Mouse (Mus musculus): ENCODE data around the gene Hmga1b. TPM values are rescaled to one million over a fixed set of nuclear protein-coding genes. Genes with fewer than 3 reads are reported as not detected.

The Hmga1b gene
- polyA plus RNA-seq, 1 experiment from 2014 or later, result 2.1 TPM

GRCm38 (mm10) chr11:120805375-120806298 lies 43.0 kb downstream of the Hmga1b start:
- Histone ChIP-seq H3K27me3 (no peaks in the 10 kb centered on the region), H3K4me1 (replicated peaks) (no peaks in the 10 kb centered on the region), H3K36me3 (peaks cover 46% of the 10 kb centered on the region), H3K9me3 (replicated peaks) (no peaks in the 10 kb centered on the region), H3K27ac (no peak overlapping the region), H3K4me3 (no peak overlapping the region), H3K4me2 (no peak overlapping the region), H3K9ac (no peak overlapping the region)
- WGBS, result 88% methylated on average over 7 of the region's 7 CpGs
- no peak for ATAC-seq (replicated peaks; ENCODE audit: insufficient number of reproducible peaks, insufficient read depth, low FRiP score, low read depth)

- 79% methylated on average over 12 of the region's 12 CpGs for WGBS
- Histone ChIP-seq H3K4me2 (no peak overlapping the region), H3K27me3 (no peaks in the 10 kb centered on the region), H3K27ac (no peak overlapping the region), H3K9me3 (replicated peaks) (no peaks in the 10 kb centered on the region), H3K4me1 (replicated peaks) (no peaks in the 10 kb centered on the region), H3K36me3 (peaks cover 70% of the 10 kb centered on the region), H3K4me3 (no peak overlapping the region), H3K9ac (no peak overlapping the region)
- no peak for ATAC-seq (replicated peaks; ENCODE audit: insufficient number of reproducible peaks, insufficient read depth, low FRiP score, low read depth)
These were observed 45.4 kb downstream of the Hmga1b start for GRCm38 (mm10) chr11:120808010-120808409.

- Histone ChIP-seq H3K36me3 (peaks cover 100% of the 10 kb centered on the region), H3K4me3 (no peak overlapping the region), H3K9me3 (replicated peaks) (no peaks in the 10 kb centered on the region), H3K4me2 (no peak overlapping the region), H3K27me3 (no peaks in the 10 kb centered on the region), H3K9ac (no peak overlapping the region), H3K27ac (no peak overlapping the region), H3K4me1 (replicated peaks) (no peaks in the 10 kb centered on the region)
- WGBS, result 95% methylated on average over 16 of the region's 16 CpGs
- ATAC-seq (replicated peaks; ENCODE audit: insufficient number of reproducible peaks, insufficient read depth, low FRiP score, low read depth), result no peak
These were observed 49.5 kb downstream of the Hmga1b start for GRCm38 (mm10) chr11:120812068-120812467.

Other genes with a start within 250 kb of the Hmga1b start
- 2.7 and 2.8 TPM in 2 replicates for gene Gcgr, start 232.1 kb upstream of the Hmga1b start, polyA plus RNA-seq (2015; fragmentation: Nextera tagmentation; extraction: Ambion mirVana)
- 119 and 143 TPM in 2 replicates for gene Mcrip1, start 213.1 kb upstream of the Hmga1b start, polyA plus RNA-seq (2015; fragmentation: Nextera tagmentation; extraction: Ambion mirVana)
- 0.50 and 7.6 TPM in 2 replicates for gene Ppp1r27, start 211.7 kb upstream of the Hmga1b start, polyA plus RNA-seq (2015; fragmentation: Nextera tagmentation; extraction: Ambion mirVana)
- gene P4hb, start 189.5 kb upstream of the Hmga1b start, polyA plus RNA-seq (2015; fragmentation: Nextera tagmentation; extraction: Ambion mirVana), result 357 and 484 TPM in 2 replicates
- gene Arhgdia, start 181.2 kb upstream of the Hmga1b start, polyA plus RNA-seq (2015; fragmentation: Nextera tagmentation; extraction: Ambion mirVana), result 345 and 458 TPM in 2 replicates
- 238 and 262 TPM in 2 replicates for gene Alyref, start 164.4 kb upstream of the Hmga1b start, polyA plus RNA-seq (2015; fragmentation: Nextera tagmentation; extraction: Ambion mirVana)
- gene Anapc11, start 164.4 kb upstream of the Hmga1b start, polyA plus RNA-seq (2015; fragmentation: Nextera tagmentation; extraction: Ambion mirVana), result 175 and 182 TPM in 2 replicates
- gene Npb, start 154.3 kb upstream of the Hmga1b start, polyA plus RNA-seq (2015; fragmentation: Nextera tagmentation; extraction: Ambion mirVana), result 11.7 and 13.0 TPM in 2 replicates
- gene Pcyt2, start 144.9 kb upstream of the Hmga1b start, polyA plus RNA-seq (2015; fragmentation: Nextera tagmentation; extraction: Ambion mirVana), result 80.3 and 111 TPM in 2 replicates
- 17.6 and 25.1 TPM in 2 replicates for gene Sirt7, start 137.6 kb upstream of the Hmga1b start, polyA plus RNA-seq (2015; fragmentation: Nextera tagmentation; extraction: Ambion mirVana)
- 17.8 and 21.2 TPM in 2 replicates for gene Mafg, start 129.2 kb upstream of the Hmga1b start, polyA plus RNA-seq (2015; fragmentation: Nextera tagmentation; extraction: Ambion mirVana)
- 17.1 and 23.5 TPM in 2 replicates for gene Pycr1, start 119.0 kb upstream of the Hmga1b start, polyA plus RNA-seq (2015; fragmentation: Nextera tagmentation; extraction: Ambion mirVana)
- 13.2 and 15.4 TPM in 2 replicates for gene Myadml2, start 114.6 kb upstream of the Hmga1b start, polyA plus RNA-seq (2015; fragmentation: Nextera tagmentation; extraction: Ambion mirVana)
- 1.5 and 2.7 TPM in 2 replicates for gene Notum, start 101.6 kb upstream of the Hmga1b start, polyA plus RNA-seq (2015; fragmentation: Nextera tagmentation; extraction: Ambion mirVana)
- 90.4 and 110 TPM in 2 replicates for gene Aspscr1, start 89.8 kb upstream of the Hmga1b start, polyA plus RNA-seq (2015; fragmentation: Nextera tagmentation; extraction: Ambion mirVana)
- gene Cenpx, start 49.1 kb upstream of the Hmga1b start, polyA plus RNA-seq (2015; fragmentation: Nextera tagmentation; extraction: Ambion mirVana), result 105 and 111 TPM in 2 replicates
- gene Lrrc45, start 48.9 kb upstream of the Hmga1b start, polyA plus RNA-seq (2015; fragmentation: Nextera tagmentation; extraction: Ambion mirVana), result 27.5 and 36.8 TPM in 2 replicates
- gene Rac3, start 41.3 kb upstream of the Hmga1b start, polyA plus RNA-seq (2015; fragmentation: Nextera tagmentation; extraction: Ambion mirVana), result 7.8 and 17.0 TPM in 2 replicates
- 7.0 and 16.7 TPM in 2 replicates for gene Dcxr, start 35.5 kb upstream of the Hmga1b start, polyA plus RNA-seq (2015; fragmentation: Nextera tagmentation; extraction: Ambion mirVana)
- gene Cbr2, start 30.7 kb upstream of the Hmga1b start, polyA plus RNA-seq (2015; fragmentation: Nextera tagmentation; extraction: Ambion mirVana), result 11.4 and 46.0 TPM in 2 replicates
- 21.1 and 30.8 TPM in 2 replicates for gene Rfng, start 21.4 kb downstream of the Hmga1b start, polyA plus RNA-seq (2015; fragmentation: Nextera tagmentation; extraction: Ambion mirVana)
- 113 and 134 TPM in 2 replicates for gene Gps1, start 21.5 kb downstream of the Hmga1b start, polyA plus RNA-seq (2015; fragmentation: Nextera tagmentation; extraction: Ambion mirVana)
- 36.9 and 50.0 TPM in 2 replicates for gene Dus1l, start 33.6 kb downstream of the Hmga1b start, polyA plus RNA-seq (2015; fragmentation: Nextera tagmentation; extraction: Ambion mirVana)
- 17.0 and 31.7 TPM in 2 replicates for gene Fasn, start 61.8 kb downstream of the Hmga1b start, polyA plus RNA-seq (2015; fragmentation: Nextera tagmentation; extraction: Ambion mirVana)
- 3.5 and 4.5 TPM in 2 replicates for gene Ccdc57, start 170.1 kb downstream of the Hmga1b start, polyA plus RNA-seq (2015; fragmentation: Nextera tagmentation; extraction: Ambion mirVana)
- gene Slc16a3, start 185.7 kb downstream of the Hmga1b start, polyA plus RNA-seq (2015; fragmentation: Nextera tagmentation; extraction: Ambion mirVana), result 158 and 159 TPM in 2 replicates
- gene Csnk1d, start 228.5 kb downstream of the Hmga1b start, polyA plus RNA-seq (2015; fragmentation: Nextera tagmentation; extraction: Ambion mirVana), result 59.5 and 79.0 TPM in 2 replicates